Mouse (Mus musculus) embryo, embryonic 11 days (tissue): ENCODE data around the gene Trim11.

Experiments used
- DNase-seq: peaks from one replicate; pipeline ENCODE4 v3.0.0-alpha.2; 2015

Trim11 gene

GRCm38 (mm10) chr11:58957226-58957914 is 20.5 kb upstream of the Trim11 start:
- DNase-seq = no peak

- no peak for DNase-seq
Observed at GRCm38 (mm10) chr11:58958536-58958935, 19.4 kb upstream of the Trim11 start.

- no peak for DNase-seq
Observed at GRCm38 (mm10) chr11:58959186-58959825, 18.6 kb upstream of the Trim11 start.

GRCm38 (mm10) chr11:58959921-58960465 is 17.9 kb upstream of the Trim11 start:
- peak; percentile 90 for DNase-seq

GRCm38 (mm10) chr11:58961364-58962177 is 16.3 kb upstream of the Trim11 start:
- no peak for DNase-seq

- peak; percentile 50 for DNase-seq
Observed at GRCm38 (mm10) chr11:58963543-58963942, 14.3 kb upstream of the Trim11 start.

- no peak for DNase-seq
Observed at GRCm38 (mm10) chr11:58964216-58964615, 13.7 kb upstream of the Trim11 start.

GRCm38 (mm10) chr11:58965001-58965760 is 12.7 kb upstream of the Trim11 start:
- no peak for DNase-seq

- DNase-seq = no peak
Observed at GRCm38 (mm10) chr11:58967346-58967745, 10.5 kb upstream of the Trim11 start.

- DNase-seq = no peak
Observed at GRCm38 (mm10) chr11:58968551-58968950, 9.3 kb upstream of the Trim11 start.

- no peak for DNase-seq
Observed at GRCm38 (mm10) chr11:58969027-58969426, 8.9 kb upstream of the Trim11 start.

- DNase-seq = no peak
Observed at GRCm38 (mm10) chr11:58969659-58970058, 8.2 kb upstream of the Trim11 start.

GRCm38 (mm10) chr11:58970831-58971530 is 6.9 kb upstream of the Trim11 start:
- DNase-seq = no peak

- DNase-seq = no peak
Observed at GRCm38 (mm10) chr11:58971796-58972195, 6.1 kb upstream of the Trim11 start.

- no peak for DNase-seq
Observed at GRCm38 (mm10) chr11:58974414-58974813, 3.5 kb upstream of the Trim11 start.

- peak; percentile 58 for DNase-seq
Observed at GRCm38 (mm10) chr11:58977150-58977549, 743 bp upstream of the Trim11 start.

- DNase-seq = no peak
Observed at GRCm38 (mm10) chr11:58977607-58978026, 276 bp upstream of the Trim11 start.

- no peak for DNase-seq
Observed at GRCm38 (mm10) chr11:58978706-58979030, 775 bp downstream of the Trim11 start.

- DNase-seq = no peak
Observed at GRCm38 (mm10) chr11:58979183-58979582, 1.3 kb downstream of the Trim11 start.

GRCm38 (mm10) chr11:58979661-58980060 is 1.8 kb downstream of the Trim11 start:
- DNase-seq = no peak

GRCm38 (mm10) chr11:58980381-58980990 is 2.6 kb downstream of the Trim11 start:
- no peak for DNase-seq
